Mouse (Mus musculus) embryonic facial prominence, embryonic 13.5 days (tissue): ENCODE measurements around the gene Spp2. TPM values are rescaled to one million over a fixed set of nuclear protein-coding genes. Genes with fewer than 3 reads are reported as not detected.

ENCODE experiments used
- ATAC-seq: fragments of 200-750 bp; cut with Nextera tagmentation; 2 replicates; pipeline ENCODE4 v1.8.0; 2017; ENCODE audit warnings: low read depth; ENCODE audit not compliant: insufficient number of reproducible peaks, insufficient read depth, low FRiP score, low TSS enrichment
- H3K27ac ChIP-seq: fragments of 300-500 bp; sonication (generic); 2 replicates; pipeline ENCODE4 v1.5.1; 2015; ENCODE audit warnings: moderate library complexity, mild to moderate bottlenecking, inconsistent platforms
- H3K27me3 ChIP-seq: fragments of 300-500 bp; sonication (generic); 2 replicates; pipeline ENCODE4 v1.6.1; 2015; ENCODE audit warnings: mild to moderate bottlenecking, inconsistent platforms
- H3K36me3 ChIP-seq: fragments of 300-500 bp; sonication (generic); 2 replicates; pipeline ENCODE4 v1.6.1; 2015; ENCODE audit warnings: mild to moderate bottlenecking, inconsistent platforms
- H3K4me1 ChIP-seq: fragments of 300-500 bp; sonication (generic); 2 replicates; pipeline ENCODE4 v1.6.1; 2015; ENCODE audit warnings: inconsistent platforms
- H3K4me2 ChIP-seq: fragments of 300-500 bp; sonication (generic); 2 replicates; pipeline ENCODE4 v1.6.1; 2015; ENCODE audit warnings: moderate library complexity, mild to moderate bottlenecking, inconsistent platforms
- H3K4me3 ChIP-seq: fragments of 300-500 bp; sonication (generic); 2 replicates; pipeline ENCODE4 v1.5.1; 2015; ENCODE audit warnings: mild to moderate bottlenecking, inconsistent platforms
- H3K9ac ChIP-seq: fragments of 300-500 bp; sonication (generic); 2 replicates; pipeline ENCODE4 v1.6.1; 2015; ENCODE audit warnings: mild to moderate bottlenecking, inconsistent platforms
- H3K9me3 ChIP-seq: fragments of 300-500 bp; sonication (generic); 2 replicates; pipeline ENCODE4 v1.6.1; 2016; ENCODE audit warnings: inconsistent platforms
- WGBS: fragments of 180-500 bp; shearing (Covaris S2); methylation state at CpG from one replicate; pipeline ENCODE4 v1.1.7; 2015; ENCODE audit warnings: mixed read lengths; 5-methylcytosine and 5-hydroxymethylcytosine counted together
- polyA plus RNA-seq: library from polyadenylated mRNA; unstranded; fragments of >200 nt; fragmentation: Nextera tagmentation; extraction: Ambion mirVana; gene quantifications from 2 replicates; pipeline ENCODE4 v1.2.1, GENCODE M21; 2015

The Spp2 gene
- polyA plus RNA-seq: 3.8 TPM in 1 of 2 replicates, not detected in the other

GRCm38 (mm10) chr1:88406807-88407198 is at the start of gene Spp2:
Spp2 (plus strand) TSS chr1:88406961.
- H3K27me3 ChIP-seq: no peaks in the 10 kb centered on the region
- ATAC-seq: no peak
- no peaks in the 10 kb centered on the region for H3K36me3 ChIP-seq
- no peak within 1 kb of the TSS for H3K4me2 ChIP-seq
- no peak within 1 kb of the TSS for H3K9ac ChIP-seq
- H3K4me3 ChIP-seq: no peak within 1 kb of the TSS
- no peak within 1 kb of the TSS for H3K27ac ChIP-seq
- H3K4me1 ChIP-seq: peaks cover 11% of the 10 kb centered on the region; the same call in 1 of the 2 replicates
- H3K9me3 ChIP-seq: no peaks in the 10 kb centered on the region
- 82% methylated on average over 5 of the region's 5 CpGs for WGBS

GRCm38 (mm10) chr1:88357458-88358090 is 49.2 kb upstream of the Spp2 start:
- 37% methylated on average over 6 of the region's 6 CpGs for WGBS
- ATAC-seq: no peak
- Histone ChIP-seq H3K4me3 (no peak overlapping the region), H3K27ac (no peak overlapping the region), H3K36me3 (no peaks in the 10 kb centered on the region), H3K9ac (no peak overlapping the region), H3K9me3 (no peaks in the 10 kb centered on the region), H3K27me3 (no peaks in the 10 kb centered on the region), H3K4me1 (0 out of 2 replicates have a peak, but pooled peaks cover 2% of the 10 kb centered on the region), H3K4me2 (no peak overlapping the region)

- Histone ChIP-seq H3K36me3 (no peaks in the 10 kb centered on the region), H3K9me3 (no peaks in the 10 kb centered on the region), H3K27ac (no peak overlapping the region), H3K27me3 (no peaks in the 10 kb centered on the region), H3K4me1 (0 out of 2 replicates have a peak, but pooled peaks cover 2% of the 10 kb centered on the region), H3K9ac (peak overlapping the region; percentile 16; the same call in 1 of the 2 replicates), H3K4me3 (no peak overlapping the region), H3K4me2 (no peak overlapping the region)
- ATAC-seq: no peak
- 80% methylated on average over 7 of the region's 7 CpGs for WGBS
Measured at GRCm38 (mm10) chr1:88358102-88358654, 48.6 kb upstream of the Spp2 start.

DNA sequence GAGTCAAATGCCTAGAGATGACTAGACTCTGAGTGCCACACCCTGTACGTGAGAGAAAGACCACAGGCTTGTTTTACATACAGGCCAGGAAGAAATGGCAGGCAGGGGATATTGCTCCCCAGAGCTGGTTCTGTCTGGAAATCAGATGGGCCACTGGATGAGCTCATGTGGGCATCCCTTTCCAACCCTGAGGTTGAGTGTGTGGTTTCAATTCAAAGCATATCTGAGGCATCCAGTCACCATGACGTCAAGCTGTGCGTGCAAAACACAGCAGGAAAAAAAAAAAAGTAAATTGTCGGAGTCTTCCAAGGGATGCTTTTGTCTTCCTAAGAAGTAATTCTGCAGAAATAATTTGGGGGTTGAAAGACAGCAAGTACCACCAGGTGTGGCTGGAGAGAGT is 45.7 kb upstream of the Spp2 start:
- Histone ChIP-seq H3K4me1 (0 out of 2 replicates have a peak, but pooled peaks cover 2% of the 10 kb centered on the region), H3K4me2 (no peak overlapping the region), H3K27me3 (no peaks in the 10 kb centered on the region), H3K9me3 (no peaks in the 10 kb centered on the region), H3K4me3 (no peak overlapping the region), H3K27ac (no peak overlapping the region), H3K36me3 (no peaks in the 10 kb centered on the region), H3K9ac (no peak overlapping the region)
- WGBS: 43% methylated on average over 4 of the region's 4 CpGs
- ATAC-seq: no peak

- Histone ChIP-seq H3K9ac (no peak overlapping the region), H3K4me3 (no peak overlapping the region), H3K4me2 (no peak overlapping the region), H3K27ac (no peak overlapping the region), H3K36me3 (no peaks in the 10 kb centered on the region), H3K4me1 (peaks cover 13% of the 10 kb centered on the region; the same call in 1 of the 2 replicates), H3K9me3 (peaks cover 4% of the 10 kb centered on the region; the same call in 1 of the 2 replicates), H3K27me3 (no peaks in the 10 kb centered on the region)
- ATAC-seq: no peak
- 80% methylated on average over 11 of the region's 11 CpGs for WGBS
Measured at GRCm38 (mm10) chr1:88366881-88367644, 39.7 kb upstream of the Spp2 start.

- H3K27me3 ChIP-seq: no peaks in the 10 kb centered on the region
- WGBS: 88% methylated on average over 1 of the region's 1 CpGs
- ATAC-seq: no peak
- H3K36me3 ChIP-seq: no peaks in the 10 kb centered on the region
- no peaks in the 10 kb centered on the region for H3K4me1 ChIP-seq
- H3K27ac ChIP-seq: no peak overlapping the region
- no peak overlapping the region for H3K9ac ChIP-seq
- H3K9me3 ChIP-seq: no peaks in the 10 kb centered on the region; the same call in 1 of the 2 replicates
- H3K4me2 ChIP-seq: no peak overlapping the region
- H3K4me3 ChIP-seq: no peak overlapping the region
Measured at GRCm38 (mm10) chr1:88378446-88378845, 28.3 kb upstream of the Spp2 start.

DNA sequence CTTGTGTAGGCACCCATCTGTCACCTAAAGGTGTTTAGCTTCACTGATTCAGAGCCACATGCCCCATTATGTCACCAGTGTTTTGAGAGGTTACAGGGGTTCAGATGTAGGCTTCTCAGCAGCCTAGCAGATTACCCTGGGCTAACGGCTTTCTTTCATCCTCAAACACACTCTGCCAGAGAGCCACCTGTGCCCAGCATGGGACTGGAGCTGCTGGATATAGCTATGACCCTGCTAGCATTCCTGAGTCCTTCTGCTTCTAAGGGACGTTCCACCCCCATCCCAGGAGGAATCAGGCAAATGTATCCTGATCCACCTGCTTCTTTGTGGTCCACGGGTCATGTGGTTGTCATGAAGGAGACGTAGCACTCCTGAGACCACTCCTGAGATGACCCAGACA is 15.1 kb upstream of the Spp2 start:
- Histone ChIP-seq H3K4me3 (no peak overlapping the region), H3K36me3 (no peaks in the 10 kb centered on the region), H3K27me3 (no peaks in the 10 kb centered on the region), H3K9ac (no peak overlapping the region), H3K4me1 (no peaks in the 10 kb centered on the region), H3K4me2 (no peak overlapping the region), H3K9me3 (no peaks in the 10 kb centered on the region), H3K27ac (no peak overlapping the region)
- WGBS: 78% methylated on average over 4 of the region's 4 CpGs
- no peak for ATAC-seq

GRCm38 (mm10) chr1:88393321-88393720 is 13.4 kb upstream of the Spp2 start:
- no peak for ATAC-seq
- Histone ChIP-seq H3K4me2 (no peak overlapping the region), H3K27ac (no peak overlapping the region), H3K36me3 (no peaks in the 10 kb centered on the region), H3K4me1 (no peaks in the 10 kb centered on the region), H3K4me3 (no peak overlapping the region), H3K27me3 (no peaks in the 10 kb centered on the region), H3K9ac (no peak overlapping the region), H3K9me3 (no peaks in the 10 kb centered on the region)
- WGBS: 88% methylated on average over 5 of the region's 5 CpGs

GRCm38 (mm10) chr1:88403378-88403777 is 3.4 kb upstream of the Spp2 start:
- no peak for ATAC-seq
- Histone ChIP-seq H3K9me3 (no peaks in the 10 kb centered on the region), H3K4me2 (no peak overlapping the region), H3K27ac (no peak overlapping the region), H3K27me3 (no peaks in the 10 kb centered on the region), H3K4me1 (peaks cover 11% of the 10 kb centered on the region; the same call in 1 of the 2 replicates), H3K36me3 (no peaks in the 10 kb centered on the region), H3K9ac (no peak overlapping the region), H3K4me3 (no peak overlapping the region)
- 51% methylated on average over 3 of the region's 3 CpGs for WGBS

GRCm38 (mm10) chr1:88406078-88406806 is 519 bp upstream of the Spp2 start:
- peaks cover 11% of the 10 kb centered on the region; the same call in 1 of the 2 replicates for H3K4me1 ChIP-seq
- H3K9me3 ChIP-seq: no peaks in the 10 kb centered on the region
- WGBS: 62% methylated on average over 12 of the region's 12 CpGs
- no peaks in the 10 kb centered on the region for H3K36me3 ChIP-seq
- ATAC-seq: no peak
- no peaks in the 10 kb centered on the region for H3K27me3 ChIP-seq
- no peak overlapping the region for H3K27ac ChIP-seq
- H3K4me2 ChIP-seq: no peak overlapping the region
- H3K9ac ChIP-seq: no peak overlapping the region
- no peak overlapping the region for H3K4me3 ChIP-seq

GRCm38 (mm10) chr1:88408340-88408739 is 1.6 kb downstream of the Spp2 start:
- 89% methylated on average over 4 of the region's 4 CpGs for WGBS
- H3K27ac ChIP-seq: no peak overlapping the region
- H3K9me3 ChIP-seq: no peaks in the 10 kb centered on the region
- H3K9ac ChIP-seq: no peak overlapping the region
- ATAC-seq: no peak
- no peaks in the 10 kb centered on the region for H3K27me3 ChIP-seq
- no peak overlapping the region for H3K4me3 ChIP-seq
- H3K4me2 ChIP-seq: no peak overlapping the region
- H3K4me1 ChIP-seq: peaks cover 9% of the 10 kb centered on the region; the same call in 1 of the 2 replicates
- H3K36me3 ChIP-seq: no peaks in the 10 kb centered on the region
